Mouse (Mus musculus) small intestine, adult 2 months (tissue): Measurements from ENCODE around the gene Spint2. TPM values are rescaled to one million over a fixed set of nuclear protein-coding genes. Genes with fewer than 3 reads are reported as not detected.

Experiments
- H3K27ac ChIP-seq: fragments of 200-500 bp; 2 replicates; pipeline ENCODE4 v1.5.1; 2012; ENCODE audit warnings: low read depth, low read length, control low read depth, inconsistent platforms; ENCODE audit not compliant: insufficient read depth
- H3K27me3 ChIP-seq: fragments of 200-500 bp; 2 replicates; pipeline ENCODE4 v1.6.1; 2012; ENCODE audit warnings: mild to moderate bottlenecking, moderate library complexity, low read length, inconsistent platforms; ENCODE audit not compliant: control insufficient read depth, insufficient read depth
- H3K36me3 ChIP-seq: fragments of 200-500 bp; 2 replicates; pipeline ENCODE4 v1.6.1; 2012; ENCODE audit warnings: mild to moderate bottlenecking, low read length, control low read depth, inconsistent platforms; ENCODE audit not compliant: control insufficient read depth, insufficient read depth
- H3K4me1 ChIP-seq: fragments of 200-500 bp; 2 replicates; pipeline ENCODE4 v1.6.1; 2012; ENCODE audit warnings: low read length, inconsistent platforms, mixed read lengths; ENCODE audit not compliant: control insufficient read depth, insufficient read depth, insufficient read length
- H3K4me3 ChIP-seq: fragments of 200-500 bp; 2 replicates; pipeline ENCODE4 v1.5.1; 2012; ENCODE audit warnings: low read depth, mild to moderate bottlenecking, control low read depth, inconsistent platforms, low read length, moderate library complexity
- CTCF ChIP-seq: fragments of 200-500 bp; IDR thresholded peaks from 2 replicates; pipeline ENCODE4 v1.5.1; 2012; ENCODE audit warnings: low read depth, mild to moderate bottlenecking, control low read depth, inconsistent platforms, low read length, moderate library complexity, mixed read lengths; ENCODE audit not compliant: insufficient replicate concordance, insufficient read length; ENCODE audit errors: extremely low read depth
- POLR2A ChIP-seq: fragments of 200-500 bp; IDR thresholded peaks from 2 replicates; pipeline ENCODE4 v1.6.1; 2012; ENCODE audit warnings: low read depth, mild to moderate bottlenecking, control low read depth, inconsistent platforms, low read length, moderate library complexity
- WGBS: fragments of 180-500 bp; shearing (Covaris S2); methylation state at CpG from one replicate; pipeline ENCODE4 v1.1.7; 2018; 5-methylcytosine and 5-hydroxymethylcytosine counted together
- polyA plus RNA-seq: library from polyadenylated mRNA; depleted of rRNA; stranded (reverse); fragments of >200 nt; gene quantifications from 2 replicates; pipeline ENCODE4 v1.2.3, GENCODE M21; 2012

The Spint2 gene
- polyA plus RNA-seq, 1 experiment = 1,754 TPM

DNA sequence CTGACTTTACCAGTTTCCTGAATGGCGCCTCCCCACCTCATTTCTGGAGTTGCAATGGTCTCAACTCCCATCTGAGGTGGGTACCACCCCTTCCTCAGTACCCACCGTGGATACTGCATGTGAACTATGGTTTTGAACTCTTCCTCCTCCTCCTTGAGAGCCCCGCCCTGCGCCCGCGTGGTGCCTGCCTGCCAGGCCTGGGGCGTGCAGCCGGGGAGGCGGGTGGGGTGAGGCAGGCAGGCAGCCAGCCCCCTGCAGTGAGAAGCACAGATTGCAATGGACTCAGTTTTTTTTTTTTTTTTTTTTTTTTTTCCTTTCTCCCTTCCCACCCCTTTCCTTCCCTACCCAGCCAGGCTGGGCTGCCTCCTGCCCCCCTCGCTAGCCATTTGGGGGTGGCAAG, 35.3 kb upstream of the Spint2 start:
- H3K4me3 ChIP-seq = no peak overlapping the region
- 6% methylated on average over 10 of the region's 10 CpGs for WGBS

GRCm38 (mm10) chr7:29316137-29316734, 34.5 kb upstream of the Spint2 start:
- Histone ChIP-seq H3K36me3 (peaks cover 1% of the 10 kb centered on the region; the same call in 1 of the 2 replicates), H3K27ac (no peak overlapping the region), H3K4me3 (no peak overlapping the region), H3K27me3 (0 out of 2 replicates have a peak, but pooled peaks cover 3% of the 10 kb centered on the region), H3K4me1 (peaks cover 5% of the 10 kb centered on the region)
- TF ChIP-seq POLR2A (no peak), CTCF (no peak)
- WGBS = 70% methylated on average over 17 of the region's 17 CpGs

More for the DNA sequence above, 35.3 kb upstream of the Spint2 start:
- H3K36me3 ChIP-seq = peaks cover 5% of the 10 kb centered on the region
- H3K4me1 ChIP-seq = peaks cover 5% of the 10 kb centered on the region
- H3K27ac ChIP-seq = no peak overlapping the region
- TF ChIP-seq POLR2A (no peak), CTCF (no peak)
- H3K27me3 ChIP-seq = 0 out of 2 replicates have a peak, but pooled peaks cover 3% of the 10 kb centered on the region

DNA sequence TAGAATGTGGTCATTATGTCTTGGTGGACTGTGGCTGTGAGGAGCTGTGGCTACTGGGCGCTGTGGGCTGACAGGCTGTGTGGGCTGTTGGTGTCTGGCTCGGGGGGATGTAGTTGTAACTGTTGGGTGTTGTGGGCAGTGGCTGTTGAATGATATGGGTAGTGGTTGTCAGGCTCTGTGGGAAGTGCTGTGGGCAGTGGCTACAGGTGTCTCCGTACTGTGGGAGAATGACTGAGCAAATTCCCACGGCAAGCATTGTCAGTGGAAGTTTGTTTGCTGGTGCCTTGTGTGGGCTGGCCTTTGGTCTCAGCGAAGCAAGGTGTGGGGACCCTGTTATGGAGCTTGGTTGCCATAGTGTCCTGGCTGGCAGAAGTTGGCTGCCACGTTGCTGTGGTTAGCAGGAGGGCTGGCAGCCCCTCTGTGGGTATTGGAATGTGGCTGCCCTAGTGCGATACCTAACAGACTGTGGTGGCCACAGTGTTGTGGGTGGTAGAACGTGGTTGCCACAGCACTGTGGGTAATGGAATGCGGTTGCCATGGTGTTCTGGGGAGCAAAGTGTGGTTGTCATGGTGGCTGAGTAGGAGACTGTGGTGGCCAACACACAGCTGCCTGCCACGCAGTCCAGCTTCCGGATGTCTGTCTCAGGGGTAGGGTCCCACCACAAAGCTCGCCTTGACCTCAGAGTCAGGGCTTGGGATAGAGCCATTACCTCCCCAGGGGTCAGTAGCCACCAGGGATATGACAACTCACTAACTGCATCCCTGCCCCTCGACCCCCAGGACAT, 33.3 kb upstream of the Spint2 start:
- H3K4me3 ChIP-seq = no peak overlapping the region
- no peak overlapping the region for H3K27ac ChIP-seq
- peaks cover 5% of the 10 kb centered on the region for H3K4me1 ChIP-seq
- no peaks in the 10 kb centered on the region for H3K36me3 ChIP-seq
- 67% methylated on average over 13 of the region's 13 CpGs for WGBS
- peaks cover 3% of the 10 kb centered on the region; the same call in 1 of the 2 replicates for H3K27me3 ChIP-seq
- TF ChIP-seq POLR2A (no peak), CTCF (no peak)

GRCm38 (mm10) chr7:29313572-29314261, 32.0 kb upstream of the Spint2 start:
- 41% methylated on average over 9 of the region's 9 CpGs for WGBS
- no peak for TF ChIP-seq CTCF
- TF ChIP-seq POLR2A = no peak
- peaks cover 10% of the 10 kb centered on the region for H3K4me1 ChIP-seq
- no peak overlapping the region for H3K27ac ChIP-seq
- H3K4me3 ChIP-seq = no peak overlapping the region
- H3K27me3 ChIP-seq = peaks cover 13% of the 10 kb centered on the region
- no peaks in the 10 kb centered on the region for H3K36me3 ChIP-seq

DNA sequence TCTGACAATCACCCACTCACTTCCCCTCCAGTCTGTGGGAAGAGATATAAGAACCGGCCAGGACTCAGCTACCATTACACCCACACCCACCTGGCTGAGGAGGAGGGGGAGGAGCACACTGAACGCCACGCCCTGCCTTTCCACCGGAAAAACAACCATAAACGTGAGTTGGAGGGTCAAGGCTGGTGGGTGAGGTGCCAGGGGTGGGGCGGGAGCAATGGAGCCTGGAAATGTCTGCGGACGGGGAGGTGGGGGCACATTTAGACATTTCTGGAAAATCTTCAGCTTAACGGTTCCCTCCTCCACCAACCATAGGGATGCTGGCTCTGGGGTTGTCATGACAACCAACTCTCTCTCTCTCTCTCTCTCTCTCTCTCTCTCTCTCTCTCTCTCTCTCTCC, 31.3 kb upstream of the Spint2 start:
- no peak overlapping the region for H3K27ac ChIP-seq
- peaks cover 12% of the 10 kb centered on the region for H3K4me1 ChIP-seq
- H3K36me3 ChIP-seq = no peaks in the 10 kb centered on the region
- H3K27me3 ChIP-seq = peaks cover 17% of the 10 kb centered on the region
- H3K4me3 ChIP-seq = no peak overlapping the region
- WGBS = 15% methylated on average over 9 of the region's 9 CpGs
- no peak for TF ChIP-seq CTCF

- H3K4me1 ChIP-seq = peaks cover 14% of the 10 kb centered on the region
- whole genome bisulfite sequencing = 0% methylated on average over 5 of the region's 5 CpGs
- TF ChIP-seq POLR2A (no peak), CTCF (no peak)
- no peak overlapping the region for H3K27ac ChIP-seq
- peaks cover 34% of the 10 kb centered on the region for H3K27me3 ChIP-seq
- H3K36me3 ChIP-seq = no peaks in the 10 kb centered on the region
- peak overlapping the region; percentile 53 for H3K4me3 ChIP-seq
Measured at GRCm38 (mm10) chr7:29309749-29310148, 28.0 kb upstream of the Spint2 start.
